Mouse (Mus musculus) forebrain, embryonic 16.5 days (tissue): ENCODE data around the gene Ube2r2. TPM values are rescaled to one million over a fixed set of nuclear protein-coding genes. Genes with fewer than 3 reads are reported as not detected.
A peak's percentile ranks its signal among the peaks of the same experiment; 100 is the strongest.

Source experiments
- ATAC-seq: fragments of 200-750 bp; cut with Nextera tagmentation; 2 replicates; pipeline ENCODE4 v1.8.0; 2017; ENCODE audit warnings: mild to moderate bottlenecking, moderate library complexity
- H3K27ac ChIP-seq: fragments of 300-500 bp; sonication (generic); 2 replicates; pipeline ENCODE4 v1.5.1; 2014; ENCODE audit warnings: low read length, control low read depth
- H3K27me3 ChIP-seq: fragments of 300-500 bp; sonication (generic); replicated peaks from 2 replicates; pipeline ENCODE4 v1.6.1; 2014; ENCODE audit warnings: low read length; ENCODE audit not compliant: control insufficient read depth, insufficient read depth
- H3K36me3 ChIP-seq: fragments of 300-500 bp; sonication (generic); 2 replicates; pipeline ENCODE4 v1.6.1; 2014; ENCODE audit not compliant: control insufficient read depth, insufficient read depth
- H3K4me1 ChIP-seq: fragments of 300-500 bp; sonication (generic); replicated peaks from 2 replicates; pipeline ENCODE4 v1.6.1; 2014; ENCODE audit warnings: low read length; ENCODE audit not compliant: control insufficient read depth, insufficient read depth
- H3K4me2 ChIP-seq: fragments of 300-500 bp; sonication (generic); 2 replicates; pipeline ENCODE4 v1.6.1; 2014; ENCODE audit warnings: mild to moderate bottlenecking, low read length, control low read depth
- H3K4me3 ChIP-seq: fragments of 300-500 bp; sonication (generic); replicated peaks from 2 replicates; pipeline ENCODE4 v1.5.1; 2014; ENCODE audit warnings: mild to moderate bottlenecking, low read length, control low read depth
- H3K9ac ChIP-seq: fragments of 300-500 bp; sonication (generic); replicated peaks from 2 replicates; pipeline ENCODE4 v1.6.1; 2014; ENCODE audit warnings: low read depth, low read length, control low read depth
- H3K9me3 ChIP-seq: fragments of 300-500 bp; sonication (generic); 2 replicates; pipeline ENCODE4 v1.6.1; 2016; ENCODE audit warnings: low read length; ENCODE audit not compliant: control insufficient read depth
- WGBS: fragments of 180-500 bp; shearing (Covaris S2); extraction: QIAGEN DNeasy Blood & Tissue Kit; methylation state at CpG from one replicate; pipeline ENCODE4 v1.1.7; 2014; 5-methylcytosine and 5-hydroxymethylcytosine counted together
- polyA plus RNA-seq: library from polyadenylated mRNA; unstranded; fragments of >200 nt; fragmentation: Nextera tagmentation; extraction: Ambion mirVana; gene quantifications from 2 replicates; pipeline ENCODE4 v1.2.1, GENCODE M21; 2015

The Ube2r2 gene
- 51.4 and 56.2 TPM in 2 replicates for polyA plus RNA-seq

DNA sequence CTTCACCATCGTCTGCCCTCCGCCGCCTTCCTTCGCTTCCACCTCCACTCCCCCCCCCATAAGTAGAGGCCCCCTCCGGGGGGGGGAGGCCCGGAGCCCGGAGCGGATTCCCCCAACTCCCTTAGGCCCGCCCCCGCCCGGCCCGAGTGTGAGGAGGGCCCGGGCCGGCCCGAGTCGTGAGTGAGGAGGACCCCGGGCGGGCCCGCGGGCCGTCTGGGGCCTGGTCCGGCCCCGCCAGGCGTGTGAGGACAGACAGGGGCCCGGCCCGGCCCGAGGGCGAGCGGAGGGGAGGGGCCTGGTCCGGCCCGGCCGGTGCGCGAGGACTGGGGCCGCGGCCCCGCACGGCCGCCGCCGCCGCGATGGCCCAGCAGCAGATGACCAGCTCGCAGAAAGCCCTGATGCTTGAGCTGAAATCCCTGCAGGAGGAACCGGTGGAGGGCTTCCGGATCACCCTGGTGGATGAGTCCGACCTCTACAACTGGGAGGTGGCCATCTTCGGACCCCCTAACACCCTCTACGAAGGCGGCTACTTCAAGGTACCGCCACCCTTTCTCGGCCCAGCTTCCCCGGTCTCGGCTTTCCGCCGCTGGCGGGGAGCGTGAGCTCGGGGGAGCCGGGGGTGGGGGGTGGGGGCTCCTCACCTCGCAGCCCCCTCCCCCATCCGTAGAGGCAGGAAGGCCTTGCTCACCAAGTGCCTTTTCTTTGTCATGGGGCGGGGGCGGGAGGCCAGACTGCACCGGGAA is at the start of gene Ube2r2:
TSS of gene Ube2r2 (plus strand) at position 33 of the 743 bp plus-strand sequence.
- Histone ChIP-seq H3K4me3 (peak within 1 kb of the TSS; percentile 99), H3K9ac (peak within 1 kb of the TSS; percentile 99), H3K27me3 (no peaks in the 10 kb centered on the region), H3K36me3 (no peaks in the 10 kb centered on the region), H3K27ac (peak within 1 kb of the TSS; percentile 98), H3K4me1 (peaks cover 16% of the 10 kb centered on the region), H3K9me3 (no peaks in the 10 kb centered on the region), H3K4me2 (peak within 1 kb of the TSS; percentile 80)
- peak; percentile 69 for ATAC-seq
- under 1% methylated on average over 46 of the region's 65 CpGs for WGBS

DNA sequence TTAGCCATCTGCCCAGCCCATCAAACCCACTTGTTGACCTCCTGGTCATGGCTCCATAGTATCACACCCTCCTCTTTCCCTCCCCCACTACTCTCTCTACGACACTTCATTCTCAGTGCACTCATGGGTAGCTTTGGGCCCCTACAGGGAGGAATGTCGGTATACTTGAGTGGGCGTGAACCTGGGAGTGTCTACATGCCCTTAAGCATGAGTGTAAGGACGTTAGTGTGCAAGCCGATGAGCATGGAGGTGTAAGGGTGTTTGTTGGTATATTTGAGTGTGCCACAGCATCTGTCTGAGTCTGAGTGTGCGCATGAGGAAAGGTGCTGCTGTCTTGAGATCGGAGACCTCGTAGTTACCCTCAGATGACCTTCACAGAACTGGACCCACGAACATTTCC is 48.6 kb upstream of the Ube2r2 start:
- Histone ChIP-seq H3K27me3 (no peaks in the 10 kb centered on the region), H3K4me1 (no peaks in the 10 kb centered on the region), H3K27ac (no peak overlapping the region), H3K4me2 (no peak overlapping the region), H3K36me3 (no peaks in the 10 kb centered on the region), H3K9me3 (no peaks in the 10 kb centered on the region), H3K4me3 (no peak overlapping the region), H3K9ac (no peak overlapping the region)
- ATAC-seq: no peak
- 85% methylated on average over 9 of the region's 9 CpGs for WGBS

- Histone ChIP-seq H3K27ac (no peak overlapping the region), H3K27me3 (no peaks in the 10 kb centered on the region), H3K9ac (no peak overlapping the region), H3K9me3 (no peaks in the 10 kb centered on the region), H3K36me3 (no peaks in the 10 kb centered on the region), H3K4me3 (no peak overlapping the region), H3K4me2 (no peak overlapping the region), H3K4me1 (no peaks in the 10 kb centered on the region)
- no peak for ATAC-seq
- WGBS: 89% methylated on average over 16 of the region's 16 CpGs
These were observed 47.9 kb upstream of the Ube2r2 start for GRCm38 (mm10) chr4:41087459-41088298.

- no peak overlapping the region for H3K4me3 ChIP-seq
- H3K4me2 ChIP-seq: no peak overlapping the region
- H3K9me3 ChIP-seq: no peaks in the 10 kb centered on the region
- ATAC-seq: no peak
- H3K9ac ChIP-seq: no peak overlapping the region
- no peaks in the 10 kb centered on the region for H3K36me3 ChIP-seq
- no peaks in the 10 kb centered on the region for H3K4me1 ChIP-seq
- no peaks in the 10 kb centered on the region for H3K27me3 ChIP-seq
- no peak overlapping the region for H3K27ac ChIP-seq
- WGBS: 87% methylated on average over 4 of the region's 4 CpGs
These were observed 46.4 kb upstream of the Ube2r2 start for GRCm38 (mm10) chr4:41089189-41089588.

GRCm38 (mm10) chr4:41089705-41090104 is 45.8 kb upstream of the Ube2r2 start:
- 79% methylated on average over 2 of the region's 2 CpGs for WGBS
- Histone ChIP-seq H3K9ac (no peak overlapping the region), H3K9me3 (no peaks in the 10 kb centered on the region), H3K27ac (no peak overlapping the region), H3K4me1 (no peaks in the 10 kb centered on the region), H3K36me3 (no peaks in the 10 kb centered on the region), H3K27me3 (no peaks in the 10 kb centered on the region), H3K4me3 (no peak overlapping the region), H3K4me2 (no peak overlapping the region)
- ATAC-seq: no peak

- no peaks in the 10 kb centered on the region for H3K9me3 ChIP-seq
- no peak overlapping the region for H3K27ac ChIP-seq
- no peaks in the 10 kb centered on the region for H3K4me1 ChIP-seq
- no peaks in the 10 kb centered on the region for H3K36me3 ChIP-seq
- ATAC-seq: no peak
- no peak overlapping the region for H3K4me2 ChIP-seq
- no peaks in the 10 kb centered on the region for H3K27me3 ChIP-seq
- no peak overlapping the region for H3K9ac ChIP-seq
- no peak overlapping the region for H3K4me3 ChIP-seq
- WGBS: 59% methylated on average over 3 of the region's 3 CpGs
These were observed 44.2 kb upstream of the Ube2r2 start for GRCm38 (mm10) chr4:41091391-41091790.

DNA sequence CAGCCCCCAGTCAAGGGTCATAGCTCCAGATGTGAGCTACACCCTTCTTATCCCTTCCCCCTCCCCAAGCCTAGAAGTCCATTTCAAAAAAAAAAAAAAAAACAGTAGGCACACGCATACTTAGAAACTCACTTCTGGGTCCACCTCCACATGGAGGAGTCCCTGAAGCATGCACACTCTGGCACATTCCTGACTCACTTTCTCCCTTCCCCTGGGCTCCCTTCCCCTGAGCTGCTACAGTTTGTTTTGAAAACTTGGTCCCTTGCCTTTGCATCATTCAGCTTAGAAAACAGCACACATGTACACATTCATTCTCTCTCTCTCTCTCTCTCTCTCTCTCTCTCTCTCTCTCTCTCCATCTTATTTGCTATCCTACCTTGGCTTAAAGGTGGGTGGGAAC is 42.6 kb upstream of the Ube2r2 start:
- no peak overlapping the region for H3K9ac ChIP-seq
- peaks cover 5% of the 10 kb centered on the region for H3K4me1 ChIP-seq
- H3K27me3 ChIP-seq: peaks cover 10% of the 10 kb centered on the region
- ATAC-seq: no peak
- H3K36me3 ChIP-seq: no peaks in the 10 kb centered on the region
- H3K9me3 ChIP-seq: no peaks in the 10 kb centered on the region
- H3K4me2 ChIP-seq: no peak overlapping the region
- H3K27ac ChIP-seq: no peak overlapping the region
- H3K4me3 ChIP-seq: no peak overlapping the region
- 60% methylated on average over 1 of the region's 1 CpGs for WGBS

DNA sequence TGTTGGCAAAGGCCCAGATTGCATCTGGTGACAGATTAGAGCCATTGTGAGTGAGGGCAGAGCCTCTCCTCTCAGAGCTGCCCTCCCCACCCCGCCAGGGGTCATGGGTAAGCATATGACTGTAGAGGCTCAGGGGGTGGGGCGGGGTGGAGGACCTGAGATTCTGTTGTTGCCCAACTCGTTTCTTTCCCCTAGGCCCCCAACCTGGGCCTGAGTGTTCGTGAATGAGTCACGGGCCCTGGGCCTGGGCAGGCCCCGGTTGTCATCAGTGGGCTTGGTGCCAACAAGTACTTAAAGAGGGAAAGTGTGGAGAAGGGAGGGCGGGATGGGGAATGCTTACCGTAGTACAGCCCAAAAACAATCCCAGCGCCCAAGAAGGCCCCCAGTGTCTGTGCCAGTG is 41.2 kb upstream of the Ube2r2 start:
- H3K27ac ChIP-seq: no peak overlapping the region
- no peak overlapping the region for H3K4me2 ChIP-seq
- no peak for ATAC-seq
- no peak overlapping the region for H3K9ac ChIP-seq
- no peak overlapping the region for H3K4me3 ChIP-seq
- no peaks in the 10 kb centered on the region for H3K36me3 ChIP-seq
- 38% methylated on average over 9 of the region's 9 CpGs for WGBS
- peaks cover 11% of the 10 kb centered on the region for H3K4me1 ChIP-seq
- H3K27me3 ChIP-seq: peaks cover 15% of the 10 kb centered on the region
- no peaks in the 10 kb centered on the region for H3K9me3 ChIP-seq

DNA sequence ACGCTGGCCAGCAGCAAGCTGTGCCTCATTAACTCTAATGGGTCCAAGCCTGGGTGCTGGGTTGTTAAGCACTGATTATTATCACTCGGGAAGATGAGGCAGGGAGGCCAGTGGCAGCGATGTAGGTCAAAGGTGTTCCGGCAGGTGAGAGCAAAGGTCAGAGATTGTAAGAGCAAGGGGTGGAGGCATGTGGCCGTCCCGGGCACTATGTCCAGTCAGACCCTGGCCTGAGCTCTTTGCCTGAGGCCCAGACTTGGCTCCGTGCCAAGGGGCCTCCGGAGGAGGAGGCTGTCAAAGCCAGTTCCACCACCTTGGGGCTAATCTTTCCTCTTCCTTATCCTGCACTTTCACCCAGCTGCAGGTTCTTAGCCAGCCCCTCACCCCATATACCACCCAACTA is 39.4 kb upstream of the Ube2r2 start:
- WGBS: 68% methylated on average over 8 of the region's 8 CpGs
- Histone ChIP-seq H3K4me3 (no peak overlapping the region), H3K36me3 (no peaks in the 10 kb centered on the region)

More for the DNA sequence above, 39.4 kb upstream of the Ube2r2 start:
- Histone ChIP-seq H3K4me1 (peaks cover 11% of the 10 kb centered on the region), H3K9ac (no peak overlapping the region), H3K4me2 (no peak overlapping the region), H3K27me3 (peaks cover 15% of the 10 kb centered on the region), H3K27ac (no peak overlapping the region), H3K9me3 (no peaks in the 10 kb centered on the region)
- ATAC-seq: no peak
